Mouse (Mus musculus) ES-E14 (cell line): ENCODE measurements around the gene Cenpf. TPM values are rescaled to one million over a fixed set of nuclear protein-coding genes. Genes with fewer than 3 reads are reported as not detected.

Experiments
- DNase-seq: peaks from one replicate; pipeline ENCODE4 v3.0.0-alpha.2; 2013; ENCODE audit warnings: low read depth, low spot score
- H3K27ac ChIP-seq: 2 replicates; pipeline ENCODE4 v1.5.1; 2012; ENCODE audit warnings: low read depth, mild to moderate bottlenecking, low read length, moderate library complexity, mixed read lengths; ENCODE audit not compliant: poor library complexity, insufficient read depth, severe bottlenecking
- H3K36me3 ChIP-seq: 2 replicates; pipeline ENCODE4 v1.6.1; 2012; ENCODE audit warnings: mild to moderate bottlenecking, low read length, moderate library complexity, mixed read lengths; ENCODE audit not compliant: control insufficient read depth, poor library complexity, insufficient read depth, severe bottlenecking
- H3K4me1 ChIP-seq, 2 experiments: fragments of 150-350 bp in 1 of 2; sonication (generic) in 1 of 2; 2 replicates each; pipeline ENCODE4 v1.6.1; 2012; ENCODE audit warnings: low read length in 2 of 2, mild to moderate bottlenecking in 1 of 2, mixed read lengths in 1 of 2; ENCODE audit not compliant: control insufficient read depth in 2 of 2, insufficient read depth in 2 of 2, poor library complexity in 1 of 2
- H3K4me3 ChIP-seq, 2 experiments: fragments of 150-350 bp in 1 of 2; sonication (generic) in 1 of 2; 2 replicates each; pipeline ENCODE4 v1.5.1; 2012; ENCODE audit warnings: low read length in 2 of 2, low read depth in 1 of 2, mild to moderate bottlenecking in 1 of 2, mixed read lengths in 1 of 2; ENCODE audit not compliant: insufficient read depth in 1 of 2, poor library complexity in 1 of 2, severe bottlenecking in 1 of 2
- H3K9ac ChIP-seq: 2 replicates; pipeline ENCODE4 v1.6.1; 2012; ENCODE audit warnings: low read depth, mild to moderate bottlenecking, low read length, mixed read lengths; ENCODE audit not compliant: poor library complexity, insufficient read depth, severe bottlenecking
- H3K9me3 ChIP-seq: fragments of 150-350 bp; sonication (generic); 2 replicates; pipeline ENCODE4 v1.6.1; 2012; ENCODE audit warnings: low read depth, mild to moderate bottlenecking, low read length; ENCODE audit not compliant: control insufficient read depth, insufficient read depth
- CHD2 ChIP-seq: IDR thresholded peaks from 2 replicates; pipeline ENCODE4 v1.6.1; 2014; ENCODE audit warnings: mild to moderate bottlenecking, low read depth, low read length, inconsistent platforms
- HCFC1 ChIP-seq: IDR thresholded peaks from 2 replicates; pipeline ENCODE4 v1.6.1; 2012; ENCODE audit warnings: low read length, inconsistent platforms, borderline replicate concordance; ENCODE audit not compliant: insufficient read depth
- MAFK ChIP-seq: IDR thresholded peaks from 2 replicates; pipeline ENCODE4 v1.6.1; 2014; ENCODE audit warnings: mild to moderate bottlenecking, low read depth, low read length, inconsistent platforms; ENCODE audit not compliant: insufficient read depth
- ZC3H11A ChIP-seq: IDR thresholded peaks from 2 replicates; pipeline ENCODE4 v1.6.1; 2012; ENCODE audit warnings: low read depth, mild to moderate bottlenecking, inconsistent platforms, low read length, borderline replicate concordance
- ZNF384 ChIP-seq: IDR thresholded peaks from 2 replicates; pipeline ENCODE4 v1.6.1; 2012; ENCODE audit warnings: low read depth, low read length, inconsistent platforms
- in situ Hi-C, 2 experiments: fragments of 600-800 bp; cut with MboI; formaldehyde crosslinking; loops; one replicate each; pipeline ENCODE4 v1.15.1; 2025; ENCODE audit warnings: low sequenced_read_pairs in 2 of 2, inconsistent platforms in 1 of 2; ENCODE audit not compliant: unreplicated experiment in 2 of 2
- total RNA-seq: library from RNA; depleted of rRNA; stranded (reverse); fragments of 300-350 nt; gene quantifications from 2 replicates; pipeline ENCODE4 v1.2.3, GENCODE M21; 2012

Gene Cenpf
- total RNA-seq, 1 experiment: 46.5 TPM

- Histone ChIP-seq H3K9ac (no peak overlapping the region), H3K9me3 (no peaks in the 10 kb centered on the region), H3K4me3 (no peak overlapping the region), H3K36me3 (no peaks in the 10 kb centered on the region), H3K27ac (no peak overlapping the region), H3K4me1 (no peaks in the 10 kb centered on the region)
- in situ Hi-C loops: loop anchor here in 1 of 2 experiments (25.0 kb wide), 1 partner anchor 582 kb away; no protein-coding TSS in a partner anchor
- no peak for TF ChIP-seq ZNF384
- TF ChIP-seq MAFK: no peak
- TF ChIP-seq ZC3H11A: no peak
- no peak for TF ChIP-seq HCFC1
- no peak for TF ChIP-seq CHD2
- DNase-seq: no peak
Measured at GRCm38 (mm10) chr1:189618970-189619740, 68.7 kb downstream of the Cenpf start.

- no peak for DNase-seq
- H3K4me1 ChIP-seq: no peaks in the 10 kb centered on the region
- no peak overlapping the region for H3K9ac ChIP-seq
- no peak overlapping the region for H3K27ac ChIP-seq
- no peaks in the 10 kb centered on the region for H3K9me3 ChIP-seq
- H3K36me3 ChIP-seq: no peaks in the 10 kb centered on the region
- H3K4me3 ChIP-seq: no peak overlapping the region
- in situ Hi-C loops: loop anchor here in 1 of 2 experiments (25.0 kb wide), 1 partner anchor 580 kb away; no protein-coding TSS in a partner anchor
- TF ChIP-seq CHD2 (no peak), HCFC1 (no peak), ZC3H11A (no peak), ZNF384 (no peak), MAFK (no peak)
Measured at GRCm38 (mm10) chr1:189617381-189617780, 70.5 kb downstream of the Cenpf start.

GRCm38 (mm10) chr1:189615246-189615645 is 72.6 kb downstream of the Cenpf start:
- Histone ChIP-seq H3K9ac (no peak overlapping the region), H3K36me3 (no peaks in the 10 kb centered on the region), H3K9me3 (no peaks in the 10 kb centered on the region), H3K4me1 (no peaks in the 10 kb centered on the region; a peak in 1 of 4 replicates), H3K4me3 (no peak overlapping the region), H3K27ac (no peak overlapping the region)
- TF ChIP-seq ZC3H11A: no peak
- no peak for TF ChIP-seq HCFC1
- no peak for TF ChIP-seq ZNF384
- TF ChIP-seq CHD2: no peak
- no peak for TF ChIP-seq MAFK
- in situ Hi-C loops: loop anchor here in 1 of 2 experiments (25.0 kb wide), 1 partner anchor 578 kb away; no protein-coding TSS in a partner anchor
- no peak for DNase-seq

GRCm38 (mm10) chr1:189613076-189613475 is 74.8 kb downstream of the Cenpf start:
- Histone ChIP-seq H3K4me3 (no peak overlapping the region), H3K36me3 (no peaks in the 10 kb centered on the region), H3K9ac (no peak overlapping the region), H3K9me3 (no peaks in the 10 kb centered on the region), H3K4me1 (no peaks in the 10 kb centered on the region; a peak in 1 of 4 replicates), H3K27ac (no peak overlapping the region)
- in situ Hi-C loops: loop anchor here in 1 of 2 experiments (25.0 kb wide), 1 partner anchor 576 kb away; no protein-coding TSS in a partner anchor
- no peak for DNase-seq
- TF ChIP-seq HCFC1 (no peak), MAFK (no peak)
